Mouse (Mus musculus) lung, postnatal 0 days (tissue): ENCODE results near the gene Kat8.
A peak's percentile ranks its signal among the peaks of the same experiment; 100 is the strongest.

Source experiments
- CTCF ChIP-seq: IDR thresholded peaks from 2 replicates; pipeline ENCODE4 v1.5.1; 2016; ENCODE audit warnings: antibody characterized with exemption, mild to moderate bottlenecking
- EP300 ChIP-seq: IDR thresholded peaks from 2 replicates; pipeline ENCODE4 v1.6.1; 2016; ENCODE audit warnings: antibody characterized with exemption, mild to moderate bottlenecking, control low read depth

- TF ChIP-seq EP300 (peak; percentile 45; the same call in 1 of the 2 replicates), CTCF (no peak)
Measured at GRCm38 (mm10) chr7:127929923-127930322, 17.6 kb downstream of the Kat8 start, which contains the start of gene Prss8.
